Mouse (Mus musculus) forebrain, embryonic 13.5 days (tissue): ENCODE results near the gene Tcn2. TPM values are rescaled to one million over a fixed set of nuclear protein-coding genes. Genes with fewer than 3 reads are reported as not detected.

ENCODE experiments used
- ATAC-seq: fragments of 200-750 bp; cut with Nextera tagmentation; 2 replicates; pipeline ENCODE4 v1.8.0; 2017
- H3K27ac ChIP-seq: fragments of 300-500 bp; sonication (generic); 2 replicates; pipeline ENCODE4 v1.5.1; 2015; ENCODE audit warnings: inconsistent platforms, mild to moderate bottlenecking, moderate library complexity
- H3K27me3 ChIP-seq: fragments of 300-500 bp; sonication (generic); 2 replicates; pipeline ENCODE4 v1.6.1; 2015; ENCODE audit warnings: mild to moderate bottlenecking, inconsistent platforms
- H3K36me3 ChIP-seq: fragments of 300-500 bp; sonication (generic); 2 replicates; pipeline ENCODE4 v1.6.1; 2015; ENCODE audit warnings: mild to moderate bottlenecking, inconsistent platforms; ENCODE audit not compliant: poor library complexity, severe bottlenecking
- H3K4me1 ChIP-seq: fragments of 300-500 bp; sonication (generic); 2 replicates; pipeline ENCODE4 v1.6.1; 2015; ENCODE audit warnings: inconsistent platforms
- H3K4me2 ChIP-seq: fragments of 300-500 bp; sonication (generic); 2 replicates; pipeline ENCODE4 v1.6.1; 2015; ENCODE audit warnings: inconsistent platforms, mild to moderate bottlenecking, moderate library complexity
- H3K4me3 ChIP-seq: fragments of 300-500 bp; sonication (generic); 2 replicates; pipeline ENCODE4 v1.5.1; 2015; ENCODE audit warnings: mild to moderate bottlenecking, inconsistent platforms
- H3K9ac ChIP-seq: fragments of 300-500 bp; sonication (generic); 2 replicates; pipeline ENCODE4 v1.6.1; 2015; ENCODE audit warnings: mild to moderate bottlenecking, inconsistent platforms
- H3K9me3 ChIP-seq: fragments of 300-500 bp; sonication (generic); replicated peaks from 2 replicates; pipeline ENCODE4 v1.6.1; 2016; ENCODE audit warnings: inconsistent platforms
- WGBS: fragments of 180-500 bp; shearing (Covaris S2); methylation state at CpG from one replicate; pipeline ENCODE4 v1.1.7; 2015; 5-methylcytosine and 5-hydroxymethylcytosine counted together
- polyA plus RNA-seq: library from polyadenylated mRNA; unstranded; fragments of >200 nt; fragmentation: Nextera tagmentation; extraction: Ambion mirVana; gene quantifications from 2 replicates; pipeline ENCODE4 v1.2.1, GENCODE M21; 2015

The Tcn2 gene
- 11.6 and 12.5 TPM in 2 replicates for polyA plus RNA-seq

- H3K4me3 ChIP-seq, result peak within 1 kb of the TSS; percentile 46
- H3K27me3 ChIP-seq, result no peaks in the 10 kb centered on the region
- peak within 1 kb of the TSS; percentile 72 for H3K4me2 ChIP-seq
- 0 out of 2 replicates have a peak, but pooled peaks cover 3% of the 10 kb centered on the region for H3K36me3 ChIP-seq
- H3K9me3 ChIP-seq, result no peaks in the 10 kb centered on the region
- under 1% methylated on average over 22 of the region's 26 CpGs for WGBS
- peak; percentile 67 for ATAC-seq
- peaks cover 16% of the 10 kb centered on the region for H3K4me1 ChIP-seq
- peak within 1 kb of the TSS; percentile 63 for H3K9ac ChIP-seq
- no peak within 1 kb of the TSS; the same call in 1 of the 2 replicates for H3K27ac ChIP-seq
Observed at GRCm38 (mm10) chr11:3931511-3932211, at the start of gene Tcn2. TSS of gene Tcn2 (minus strand) at chr11:3932159.

DNA sequence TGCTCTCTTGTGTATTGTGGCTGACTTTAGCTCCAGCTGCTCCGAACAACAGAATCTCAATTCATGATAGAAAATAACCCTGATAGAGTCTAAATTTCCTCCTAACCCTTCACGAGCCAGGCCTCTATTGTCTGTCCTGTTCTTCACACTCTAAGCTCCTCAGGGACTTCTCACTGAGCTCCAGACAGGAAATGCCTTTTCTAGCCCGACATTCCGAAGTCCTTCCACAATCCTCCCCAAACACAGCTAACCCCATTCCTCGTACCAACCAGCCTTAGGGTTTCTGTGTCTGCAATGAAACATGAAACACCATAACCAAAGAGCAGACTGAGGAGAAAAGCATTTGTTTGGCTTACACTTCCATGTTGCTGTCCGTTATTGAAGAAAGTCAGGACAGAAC is 49.6 kb upstream of the Tcn2 start:
- 83% methylated on average over 6 of the region's 6 CpGs for WGBS
- no peak overlapping the region for H3K4me3 ChIP-seq
- ATAC-seq, result no peak
- H3K9me3 ChIP-seq, result no peaks in the 10 kb centered on the region
- no peak overlapping the region for H3K4me2 ChIP-seq
- H3K4me1 ChIP-seq, result peaks cover 9% of the 10 kb centered on the region
- no peak overlapping the region for H3K27ac ChIP-seq
- peaks cover 26% of the 10 kb centered on the region for H3K27me3 ChIP-seq
- no peak overlapping the region for H3K9ac ChIP-seq
- peaks cover 48% of the 10 kb centered on the region for H3K36me3 ChIP-seq

DNA sequence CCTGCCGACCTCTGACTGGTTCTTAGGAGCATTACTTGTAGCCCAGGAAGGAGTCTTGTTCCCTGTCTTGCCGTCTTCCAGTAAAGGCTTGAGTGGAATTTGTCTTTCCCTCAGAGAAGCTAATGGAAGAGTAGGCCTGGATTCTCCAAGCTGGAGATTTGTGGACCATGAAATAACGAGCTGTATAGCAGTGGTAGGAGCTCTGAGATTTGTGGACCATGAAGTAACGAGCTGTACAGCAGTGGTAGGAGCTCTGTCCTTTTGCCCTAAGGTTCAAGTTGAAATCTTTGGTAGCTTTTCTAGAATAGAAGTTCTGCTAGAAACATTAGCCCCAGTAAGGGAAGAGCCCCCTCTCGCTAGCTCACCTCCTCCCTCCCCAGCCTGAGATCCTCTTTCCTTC is 46.5 kb upstream of the Tcn2 start:
- Histone ChIP-seq H3K9me3 (no peaks in the 10 kb centered on the region), H3K4me1 (peaks cover 7% of the 10 kb centered on the region), H3K27ac (no peak overlapping the region), H3K27me3 (peaks cover 8% of the 10 kb centered on the region), H3K4me3 (no peak overlapping the region), H3K36me3 (peaks cover 79% of the 10 kb centered on the region), H3K9ac (no peak overlapping the region), H3K4me2 (no peak overlapping the region)
- 86% methylated on average over 5 of the region's 5 CpGs for WGBS
- no peak for ATAC-seq

GRCm38 (mm10) chr11:3976678-3977077 is 44.7 kb upstream of the Tcn2 start, which contains the start of gene 4930556J24Rik:
TSS of gene 4930556J24Rik (minus strand) at chr11:3976778.
- H3K27me3 ChIP-seq, result no peaks in the 10 kb centered on the region
- H3K36me3 ChIP-seq, result peaks cover 97% of the 10 kb centered on the region
- no peak within 1 kb of the TSS for H3K9ac ChIP-seq
- 95% methylated on average over 6 of the region's 6 CpGs for whole genome bisulfite sequencing
- no peaks in the 10 kb centered on the region for H3K4me1 ChIP-seq
- H3K4me2 ChIP-seq, result no peak within 1 kb of the TSS
- no peak within 1 kb of the TSS for H3K27ac ChIP-seq
- H3K9me3 ChIP-seq, result no peaks in the 10 kb centered on the region
- ATAC-seq, result no peak
- H3K4me3 ChIP-seq, result no peak within 1 kb of the TSS

DNA sequence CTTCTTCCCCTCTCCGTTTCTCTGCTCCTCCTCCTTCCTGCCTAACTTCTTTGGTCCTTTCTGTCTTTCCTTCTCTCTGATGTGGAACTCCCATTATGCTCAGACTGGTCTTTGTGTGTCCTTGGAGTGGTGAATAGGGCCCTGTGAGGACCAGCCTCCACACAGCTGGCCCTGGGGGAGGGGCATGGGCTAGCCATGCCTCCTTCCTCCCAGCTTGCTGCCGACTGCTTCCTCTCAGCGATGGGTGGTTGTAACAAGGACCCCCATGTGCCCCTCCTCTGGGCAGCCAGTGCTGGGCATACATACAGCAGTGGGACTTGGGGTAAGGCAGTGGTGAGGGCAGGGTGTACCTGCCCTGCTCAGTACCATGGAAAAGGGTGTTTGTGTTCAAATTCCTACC is 42.4 kb upstream of the Tcn2 start:
- peaks cover 100% of the 10 kb centered on the region for H3K36me3 ChIP-seq

GRCm38 (mm10) chr11:3973081-3973480 is 41.1 kb upstream of the Tcn2 start:
- ATAC-seq, result no peak
- no peak overlapping the region for H3K4me2 ChIP-seq
- H3K36me3 ChIP-seq, result peaks cover 98% of the 10 kb centered on the region
- H3K9ac ChIP-seq, result no peak overlapping the region
- no peaks in the 10 kb centered on the region for H3K27me3 ChIP-seq
- H3K27ac ChIP-seq, result no peak overlapping the region
- H3K4me3 ChIP-seq, result no peak overlapping the region
- H3K4me1 ChIP-seq, result no peaks in the 10 kb centered on the region
- no peaks in the 10 kb centered on the region for H3K9me3 ChIP-seq
- WGBS, result 97% methylated on average over 7 of the region's 7 CpGs

More for the DNA sequence above, 42.4 kb upstream of the Tcn2 start:
- no peaks in the 10 kb centered on the region for H3K4me1 ChIP-seq
- H3K27me3 ChIP-seq, result no peaks in the 10 kb centered on the region
- no peaks in the 10 kb centered on the region for H3K9me3 ChIP-seq
- H3K4me2 ChIP-seq, result no peak overlapping the region
- H3K4me3 ChIP-seq, result no peak overlapping the region
- 45% methylated on average over 3 of the region's 3 CpGs for WGBS
- no peak overlapping the region for H3K9ac ChIP-seq
- H3K27ac ChIP-seq, result no peak overlapping the region
- no peak for ATAC-seq

- no peak overlapping the region for H3K4me2 ChIP-seq
- no peaks in the 10 kb centered on the region for H3K9me3 ChIP-seq
- peaks cover 9% of the 10 kb centered on the region for H3K4me1 ChIP-seq
- no peak overlapping the region for H3K4me3 ChIP-seq
- H3K9ac ChIP-seq, result no peak overlapping the region
- WGBS, result 96% methylated on average over 7 of the region's 7 CpGs
- peaks cover 73% of the 10 kb centered on the region for H3K36me3 ChIP-seq
- no peak for ATAC-seq
- H3K27me3 ChIP-seq, result no peaks in the 10 kb centered on the region
- H3K27ac ChIP-seq, result no peak overlapping the region
Observed at GRCm38 (mm10) chr11:3970361-3970760, 38.4 kb upstream of the Tcn2 start.

- Histone ChIP-seq H3K27ac (no peak overlapping the region), H3K36me3 (peaks cover 68% of the 10 kb centered on the region)
- WGBS, result 80% methylated on average over 3 of the region's 3 CpGs
Observed at GRCm38 (mm10) chr11:3969837-3970236, 37.9 kb upstream of the Tcn2 start.

GRCm38 (mm10) chr11:3964416-3965172 is 32.6 kb upstream of the Tcn2 start:
- H3K27me3 ChIP-seq, result no peaks in the 10 kb centered on the region
- peak overlapping the region; percentile 91 for H3K4me2 ChIP-seq
- 13% methylated on average over 11 of the region's 11 CpGs for WGBS
- no peaks in the 10 kb centered on the region for H3K9me3 ChIP-seq
- no peak for ATAC-seq
- H3K27ac ChIP-seq, result no peak overlapping the region
- H3K36me3 ChIP-seq, result peaks cover 15% of the 10 kb centered on the region
- H3K9ac ChIP-seq, result peak overlapping the region; percentile 84
- H3K4me3 ChIP-seq, result peak overlapping the region; percentile 85
- H3K4me1 ChIP-seq, result peaks cover 22% of the 10 kb centered on the region

More at GRCm38 (mm10) chr11:3969837-3970236, 37.9 kb upstream of the Tcn2 start:
- no peak for ATAC-seq
- H3K4me3 ChIP-seq, result no peak overlapping the region
- no peak overlapping the region for H3K9ac ChIP-seq
- H3K4me2 ChIP-seq, result no peak overlapping the region
- H3K27me3 ChIP-seq, result no peaks in the 10 kb centered on the region
- H3K9me3 ChIP-seq, result no peaks in the 10 kb centered on the region
- H3K4me1 ChIP-seq, result peaks cover 14% of the 10 kb centered on the region

- H3K27me3 ChIP-seq, result no peaks in the 10 kb centered on the region
- peak within 1 kb of the TSS; percentile 85 for H3K4me3 ChIP-seq
- H3K4me1 ChIP-seq, result peaks cover 22% of the 10 kb centered on the region
- H3K27ac ChIP-seq, result no peak within 1 kb of the TSS; the same call in 1 of the 2 replicates
- under 1% methylated on average over 31 of the region's 31 CpGs for WGBS
- H3K9ac ChIP-seq, result peak within 1 kb of the TSS; percentile 84
- peaks cover 7% of the 10 kb centered on the region for H3K36me3 ChIP-seq
- peak within 1 kb of the TSS; percentile 91 for H3K4me2 ChIP-seq
- H3K9me3 ChIP-seq, result no peaks in the 10 kb centered on the region
- peak; percentile 97 for ATAC-seq
Observed at GRCm38 (mm10) chr11:3963610-3964415, 31.9 kb upstream of the Tcn2 start, which contains the start of gene Pes1. TSS of gene Pes1 (plus strand) at chr11:3963975.

GRCm38 (mm10) chr11:3963155-3963554 is 31.2 kb upstream of the Tcn2 start:
- no peak overlapping the region for H3K9ac ChIP-seq
- H3K27ac ChIP-seq, result no peak overlapping the region; the same call in 1 of the 2 replicates
- peaks cover 3% of the 10 kb centered on the region for H3K36me3 ChIP-seq
- peaks cover 22% of the 10 kb centered on the region for H3K4me1 ChIP-seq
- peak overlapping the region; percentile 85 for H3K4me3 ChIP-seq
- H3K27me3 ChIP-seq, result no peaks in the 10 kb centered on the region
- peak; percentile 31; the same call in 1 of the 2 replicates for ATAC-seq
- peak overlapping the region; percentile 91 for H3K4me2 ChIP-seq
- H3K9me3 ChIP-seq, result no peaks in the 10 kb centered on the region
- WGBS, result 85% methylated on average over 10 of the region's 10 CpGs
